Mouse (Mus musculus) G1E (cell line): ENCODE data around the gene Thap8.
"Not testable (repeated sequence)": the region's sequence is repeated elsewhere in the genome, so short reads cannot be mapped to it uniquely, and the experiment has no call there.

ENCODE experiments used
- CTCF ChIP-seq: IDR thresholded peaks from 2 replicates; pipeline ENCODE4 v1.5.1; 2012; ENCODE audit warnings: low read depth, low read length, inconsistent platforms, mixed read lengths
- POLR2AphosphoS5 ChIP-seq: IDR thresholded peaks from 2 replicates; pipeline ENCODE4 v1.6.1; 2012; ENCODE audit warnings: low read depth, low read length, inconsistent platforms; ENCODE audit not compliant: insufficient replicate concordance

GRCm38 (mm10) chr7:30237374-30237773 is 42.5 kb upstream of the Thap8 start:
- TF ChIP-seq CTCF, POLR2AphosphoS5: not testable (repeated sequence)
